Mouse (Mus musculus): ENCODE results near the gene Antxrl.

DNA sequence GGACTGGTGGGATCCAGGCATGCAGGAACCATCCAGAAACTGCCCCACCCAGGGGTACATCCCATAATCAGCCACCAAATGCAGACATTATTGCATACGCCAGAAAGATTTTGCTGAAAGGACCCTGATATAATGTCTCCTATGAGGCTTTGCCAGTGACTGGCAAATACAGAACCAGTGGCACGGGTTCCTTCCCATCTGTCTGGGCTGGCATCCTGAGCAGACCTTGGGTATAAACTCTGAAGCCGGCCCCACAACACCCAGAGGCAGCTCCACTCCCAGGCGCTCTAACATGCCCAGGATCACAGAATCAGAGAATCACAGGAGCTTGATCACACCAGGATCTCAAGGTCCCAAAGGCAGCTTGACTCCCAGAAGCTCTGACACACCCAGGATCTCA is 61.8 kb downstream of the Antxrl start:
- no peak for TF ChIP-seq CTCF (IDR thresholded peaks at IDR 0.05; ENCODE audit: insufficient read depth, low read depth, low read length)
- no peak for TF ChIP-seq POLR2A (IDR thresholded peaks at IDR 0.05; ENCODE audit: insufficient read depth, low read depth, low read length)
